Mouse (Mus musculus) CH12.LX (cell line): ENCODE measurements around the gene Styxl1. TPM values are rescaled to one million over a fixed set of nuclear protein-coding genes. Genes with fewer than 3 reads are reported as not detected.
A peak's percentile ranks its signal among the peaks of the same experiment; 100 is the strongest.

Source experiments
- DNase-seq: peaks from one replicate; pipeline ENCODE4 v3.0.0-alpha.2; 2013; ENCODE audit errors: extremely low read depth
- H3K27ac ChIP-seq: 2 replicates; pipeline ENCODE4 v1.5.1; 2012; ENCODE audit warnings: low read depth, mild to moderate bottlenecking, control low read depth, moderate library complexity; ENCODE audit not compliant: insufficient read depth
- H3K27me3 ChIP-seq: replicated peaks from 2 replicates; pipeline ENCODE3; 2012; ENCODE audit warnings: inconsistent platforms
- H3K36me3 ChIP-seq, 2 experiments: replicated peaks in 1 of 2; 2 replicates each; pipeline versions ENCODE3 to v1.6.1; 2012; ENCODE audit warnings: inconsistent platforms in 1 of 2, low read length in 1 of 2, mild to moderate bottlenecking in 1 of 2, mixed read lengths in 1 of 2, moderate library complexity in 1 of 2; ENCODE audit not compliant: control insufficient read depth in 1 of 2, insufficient read depth in 1 of 2
- H3K4me1 ChIP-seq, 2 experiments: 2 replicates each; pipeline ENCODE4 v1.6.1; 2012; ENCODE audit warnings: inconsistent platforms in 1 of 2, moderate library complexity in 1 of 2; ENCODE audit not compliant: insufficient read depth in 2 of 2, control insufficient read depth in 1 of 2
- H3K4me2 ChIP-seq: 2 replicates; pipeline ENCODE4 v1.6.1; 2012; ENCODE audit warnings: low read depth, mild to moderate bottlenecking, control low read depth; ENCODE audit not compliant: poor library complexity, insufficient read depth, severe bottlenecking
- H3K4me3 ChIP-seq, 3 experiments: fragments of 150-350 bp in 1 of 3; sonication (generic) in 1 of 3; replicated peaks in 1 of 3; 2 replicates each; pipeline versions ENCODE3 to v1.5.1; 2011 to 2012; ENCODE audit warnings: low read depth in 2 of 3, low read length in 2 of 3, mild to moderate bottlenecking in 2 of 3, moderate library complexity in 2 of 3, control low read depth in 1 of 3, improper control_type of control experiment in 1 of 3, inconsistent platforms in 1 of 3, mixed read lengths in 1 of 3; ENCODE audit not compliant: poor library complexity in 1 of 3
- H3K79me2 ChIP-seq: replicated peaks from 2 replicates; pipeline ENCODE4 v1.6.1; 2012; ENCODE audit warnings: mild to moderate bottlenecking, moderate library complexity; ENCODE audit not compliant: control insufficient read depth, poor library complexity, insufficient read depth, severe bottlenecking; ENCODE audit errors: extremely low read depth
- H3K9ac ChIP-seq: 2 replicates; pipeline ENCODE4 v1.6.1; 2012; ENCODE audit warnings: low read depth, mild to moderate bottlenecking, control low read depth, moderate library complexity; ENCODE audit not compliant: insufficient read depth
- H3K9me3 ChIP-seq: replicated peaks from 2 replicates; pipeline ENCODE3; 2012; ENCODE audit warnings: low read length, inconsistent platforms, mixed read lengths
- CHD2 ChIP-seq: IDR thresholded peaks from 2 replicates; pipeline ENCODE4 v1.6.1; 2011; ENCODE audit warnings: low read length, improper control_type of control experiment
- CTCF ChIP-seq, 2 experiments: IDR thresholded peaks in 1 of 2; conservative IDR thresholded peaks in 1 of 2; 2 replicates each; pipeline ENCODE4 v1.5.1; 2011 to 2012; ENCODE audit warnings: low read depth in 2 of 2, low read length in 2 of 2, improper control_type of control experiment in 1 of 2, inconsistent platforms in 1 of 2, mild to moderate bottlenecking in 1 of 2, moderate library complexity in 1 of 2
- ETS1 ChIP-seq: conservative IDR thresholded peaks from 2 replicates; pipeline ENCODE4 v1.6.1; 2012; ENCODE audit warnings: low read depth, mild to moderate bottlenecking, inconsistent platforms, low read length, improper control_type of control experiment, moderate library complexity
- HCFC1 ChIP-seq: IDR thresholded peaks from 2 replicates; pipeline ENCODE4 v1.6.1; 2012; ENCODE audit warnings: low read depth, mild to moderate bottlenecking, inconsistent platforms, low read length, improper control_type of control experiment
- JUN ChIP-seq: IDR thresholded peaks from 2 replicates; pipeline ENCODE4 v1.6.1; 2011; ENCODE audit warnings: low read depth, mild to moderate bottlenecking, low read length, improper control_type of control experiment, moderate library complexity; ENCODE audit not compliant: insufficient read depth
- JUND ChIP-seq: conservative IDR thresholded peaks from 2 replicates; pipeline ENCODE4 v1.6.1; 2011; ENCODE audit warnings: low read depth, low read length, improper control_type of control experiment
- KAT2A ChIP-seq: IDR thresholded peaks from 2 replicates; pipeline ENCODE4 v1.6.1; 2012; ENCODE audit warnings: low read length, improper control_type of control experiment, inconsistent platforms; ENCODE audit not compliant: insufficient replicate concordance
- MAX ChIP-seq: IDR thresholded peaks from 2 replicates; pipeline ENCODE4 v1.6.1; 2011; ENCODE audit warnings: low read length, improper control_type of control experiment
- RAD21 ChIP-seq: IDR thresholded peaks from 2 replicates; pipeline ENCODE4 v1.6.1; 2011; ENCODE audit warnings: low read depth, mild to moderate bottlenecking, low read length, improper control_type of control experiment, moderate library complexity
- SIN3A ChIP-seq: IDR thresholded peaks from 2 replicates; pipeline ENCODE4 v1.6.1; 2012; ENCODE audit warnings: low read length, improper control_type of control experiment, inconsistent platforms
- SMC3 ChIP-seq: IDR thresholded peaks from 2 replicates; pipeline ENCODE4 v1.6.1; 2011; ENCODE audit warnings: low read depth, low read length, improper control_type of control experiment
- USF2 ChIP-seq: conservative IDR thresholded peaks from 2 replicates; pipeline ENCODE4 v1.6.1; 2011; ENCODE audit warnings: low read depth, low read length, improper control_type of control experiment
- dilution Hi-C: fragments of 300-500 bp; cut with MboI; formaldehyde crosslinking; loops from 2 replicates; pipeline ENCODE4 v1.14.3; 2020; ENCODE audit warnings: low sequenced_read_pairs; ENCODE audit not compliant: extremely low pct_unique_long_range_greater_than_20kb, extremely low pct_ligation_motif_present
- in situ Hi-C: fragments of 300-500 bp; cut with MboI; formaldehyde crosslinking; loops from 3 replicates; pipeline ENCODE4 v1.14.3; 2019; ENCODE audit warnings: low sequenced_read_pairs, low pct_ligation_motif_present, low pct_unique_long_range_greater_than_20kb, mixed read lengths
- polyA plus RNA-seq: library from polyadenylated mRNA; unstranded; fragments of >175 nt; gene quantifications from 2 replicates; pipeline ENCODE4 v1.2.1, GENCODE M21; 2012; ENCODE audit warnings: low read depth; ENCODE audit not compliant: insufficient read length
- total RNA-seq, 2 experiments: library from RNA; depleted of rRNA; stranded (reverse); fragments of 300-350 nt in 1 of 2; fragments of >200 nt in 1 of 2; gene quantifications; 2 replicates each; pipeline ENCODE4 v1.2.3; 2012 to 2014

Gene Styxl1
- total and polyA plus RNA-seq, 3 experiments, result not detected

DNA sequence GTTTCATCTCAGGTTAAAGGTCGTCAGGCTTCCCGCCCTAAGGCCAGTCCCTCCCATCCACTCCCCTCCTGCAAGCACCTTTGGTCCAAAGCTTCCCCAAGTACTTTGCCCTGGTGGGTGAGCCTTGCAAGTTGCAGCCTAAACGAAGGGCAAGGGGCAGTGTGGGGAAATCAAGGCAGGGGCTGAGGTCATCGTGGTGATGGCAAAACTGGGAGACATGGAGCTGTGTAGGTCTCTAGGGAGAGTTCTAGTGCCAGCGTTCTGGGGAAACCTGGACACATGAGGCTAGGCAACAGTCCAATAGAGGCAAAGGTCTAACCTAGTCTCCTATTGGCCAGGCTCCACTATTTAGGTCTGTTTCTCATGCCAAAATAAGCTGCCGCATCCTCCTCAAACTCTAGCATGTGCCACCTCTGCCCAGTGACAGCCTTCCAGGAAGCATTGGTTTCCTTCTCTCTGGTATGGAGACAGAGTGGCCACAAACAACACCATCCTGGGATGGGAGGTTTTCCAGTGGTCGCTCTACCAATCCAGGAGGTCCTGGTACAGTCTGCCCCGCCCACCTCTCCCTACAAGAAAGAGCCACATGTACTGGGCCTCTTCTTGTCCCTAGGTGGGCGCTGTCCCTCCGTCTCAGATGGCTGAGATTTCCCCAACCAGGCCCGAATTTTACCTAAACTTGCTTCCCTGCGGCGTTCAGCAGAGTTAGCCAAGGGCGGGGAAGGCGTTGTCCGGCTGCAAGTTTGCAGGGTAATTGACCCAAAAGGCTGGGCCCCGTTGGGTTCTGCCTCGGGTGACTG lies 35.0 kb downstream of the Styxl1 start:
- TF ChIP-seq MAX (no peak), JUND (no peak), USF2 (no peak), HCFC1 (no peak), JUN (no peak)
- in situ Hi-C loops (no loop called here), dilution Hi-C loops (no loop called here)
- Histone ChIP-seq H3K36me3 (peaks cover 4 to 20% of the 10 kb centered on the region in 2 experiments), H3K4me3 (peak overlapping the region; percentile 71 to 81 (median 79)), H3K9ac (peak overlapping the region; percentile 62), H3K4me1 (peaks cover 4 to 13% of the 10 kb centered on the region in 2 experiments; a peak in 3 of 4 replicates), H3K9me3 (peaks cover 15% of the 10 kb centered on the region), H3K79me2 (no peaks in the 10 kb centered on the region), H3K4me2 (peak overlapping the region; percentile 86), H3K27me3 (peaks cover 6% of the 10 kb centered on the region), H3K27ac (no peak overlapping the region)
- DNase-seq, result no peak

DNA sequence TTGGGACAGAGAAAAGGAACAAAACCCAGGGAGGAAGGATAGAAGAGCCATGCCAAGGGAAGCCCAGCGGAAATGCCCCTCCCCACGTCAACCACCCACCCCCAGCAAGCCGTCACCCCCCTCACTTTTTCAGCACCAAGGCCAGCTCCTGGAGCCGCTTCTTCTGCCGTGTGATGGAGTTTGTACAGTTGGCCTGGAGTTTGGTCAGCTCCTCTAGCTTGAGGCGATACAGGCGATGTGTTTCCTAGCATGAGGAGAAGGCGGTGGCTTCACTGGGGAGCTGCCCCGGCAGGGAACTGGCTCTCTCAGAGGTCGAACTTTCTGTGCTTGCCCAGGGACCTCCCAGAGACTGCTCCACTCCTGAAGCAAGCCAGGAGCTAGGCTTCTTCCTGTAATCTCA lies 36.0 kb downstream of the Styxl1 start:
- no peak for DNase-seq
- H3K27me3 ChIP-seq, result peaks cover 6% of the 10 kb centered on the region
- H3K4me1 ChIP-seq, result peaks cover 4 to 13% of the 10 kb centered on the region in 2 experiments; a peak in 3 of 4 replicates
- dilution Hi-C loops, result no loop called here
- peaks cover 7% of the 10 kb centered on the region for H3K9me3 ChIP-seq
- in situ Hi-C loops, result no loop called here
- H3K4me3 ChIP-seq, result no peak overlapping the region
- H3K4me2 ChIP-seq, result no peak overlapping the region
- TF ChIP-seq ETS1 (no peak), SIN3A (no peak), KAT2A (no peak), SMC3 (no peak), CTCF (conservative IDR thresholded peaks at IDR 0.05 in 1 of 2, IDR thresholded peaks at IDR 0.05 in 1 of 2; ENCODE audit: low read depth in 2 of 2, low read length in 2 of 2) (no peak), RAD21 (no peak), CHD2 (no peak)
- TF ChIP-seq, all 38 proteins: peak for 0
- Histone ChIP-seq H3K36me3 (peaks cover 4 to 23% of the 10 kb centered on the region in 2 experiments), H3K79me2 (no peaks in the 10 kb centered on the region), H3K27ac (no peak overlapping the region), H3K9ac (no peak overlapping the region)

- Histone ChIP-seq H3K4me1 (peaks cover 4 to 12% of the 10 kb centered on the region in 2 experiments; a peak in 3 of 4 replicates), H3K4me3 (no peak overlapping the region), H3K4me2 (no peak overlapping the region), H3K27ac (no peak overlapping the region), H3K27me3 (no peaks in the 10 kb centered on the region), H3K36me3 (peaks cover 38 to 62% of the 10 kb centered on the region in 2 experiments), H3K9me3 (no peaks in the 10 kb centered on the region), H3K79me2 (no peaks in the 10 kb centered on the region), H3K9ac (no peak overlapping the region)
- dilution Hi-C loops (no loop called here), in situ Hi-C loops (no loop called here)
- TF ChIP-seq CHD2, result no peak
- DNase-seq, result no peak
These were observed 39.9 kb downstream of the Styxl1 start for GRCm38 (mm10) chr5:135738266-135738665.
